Comparison of ENCODE assay signal across 8 mouse cellular contexts in the genomic region with DNA sequence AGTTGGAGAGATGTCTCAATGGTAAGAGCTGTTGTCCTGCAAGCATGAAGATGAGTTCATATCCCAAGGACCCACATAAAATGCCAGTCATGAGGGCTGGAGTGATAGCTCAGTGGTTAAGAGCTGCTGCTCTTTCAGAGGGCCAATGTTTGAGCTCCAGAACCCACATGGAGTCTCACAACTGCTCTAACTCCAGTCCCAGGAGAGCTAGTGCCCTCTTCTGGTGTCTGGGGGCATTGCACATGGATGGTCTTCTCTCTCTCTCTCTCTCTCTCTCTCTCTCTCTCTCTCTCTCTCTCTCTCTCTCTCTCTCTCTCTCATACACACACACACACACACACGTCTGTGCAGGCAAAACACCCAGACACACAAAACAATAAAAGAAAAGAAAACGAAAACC. TPM values are rescaled to one million over a fixed set of nuclear protein-coding genes. Genes with fewer than 3 reads are reported as not detected.
DNase-seq lines count a peak whose midpoint lies in the region; ATAC-seq and TF ChIP-seq lines count a peak whose summit lies in the region.

No protein-coding gene starts in this region.

- H3K4me1 ChIP-seq in midbrain, embryonic 14.5 days (ENCODE audit: control insufficient read depth, insufficient read depth, low read length), result peaks cover 9% of the 10 kb centered on the region
- H3K4me1 ChIP-seq in midbrain, embryonic 13.5 days (replicated peaks), result peaks cover 14% of the 10 kb centered on the region

- H3K4me3 ChIP-seq in gastrocnemius, adult 2 months, result no peak overlapping the region
- no peak overlapping the region for H3K4me3 ChIP-seq in midbrain, embryonic 14.5 days (replicated peaks; ENCODE audit: low read depth, low read length)
- no peak overlapping the region for H3K4me3 ChIP-seq in midbrain, embryonic 13.5 days (replicated peaks)

- H3K36me3 ChIP-seq in midbrain, embryonic 14.5 days (ENCODE audit: control insufficient read depth, insufficient read depth, low read length), result no peaks in the 10 kb centered on the region
- H3K36me3 ChIP-seq in midbrain, embryonic 13.5 days, result no peaks in the 10 kb centered on the region

- no peak for ATAC-seq in midbrain, embryonic 14.5 days (ENCODE audit: low FRiP score, low TSS enrichment)
- no peak for ATAC-seq in midbrain, embryonic 13.5 days
- ATAC-seq in granulocyte monocyte progenitor cell, adult 5-6 weeks (replicated peaks; ENCODE audit: poor library complexity, severe bottlenecking), result peak; percentile 65

- 23% methylated on average over 2 of the region's 2 CpGs for WGBS in midbrain, embryonic 14.5 days
- WGBS in midbrain, embryonic 13.5 days, result 26% methylated on average over 2 of the region's 2 CpGs

- H3K27ac ChIP-seq in gastrocnemius, adult 2 months, result peak overlapping the region; percentile 92
- no peak overlapping the region for H3K27ac ChIP-seq in midbrain, embryonic 14.5 days (replicated peaks; ENCODE audit: low read depth, low read length)
- H3K27ac ChIP-seq in midbrain, embryonic 13.5 days, result no peak overlapping the region

- H3K27me3 ChIP-seq in midbrain, embryonic 14.5 days (ENCODE audit: control insufficient read depth, insufficient read depth, low read length), result peaks cover 13% of the 10 kb centered on the region; the same call in 1 of the 2 replicates
- peaks cover 15% of the 10 kb centered on the region for H3K27me3 ChIP-seq in midbrain, embryonic 13.5 days

- intact Hi-C loops in gastrocnemius, adult 2 months (cut with DNase I), result loop anchor here (1.0 to 5.0 kb wide), 2 partner anchors 83 to 125 kb away; no protein-coding TSS in a partner anchor

- peak; percentile 71 for DNase-seq in gastrocnemius, adult 2 months
- DNase-seq in gastrocnemius, adult 8-10 months (ENCODE audit: low spot score in 2 of 2), result no peak
- DNase-seq in midbrain, embryonic 14.5 days, result peak; percentile 62
- DNase-seq in adrenal gland, adult 2 months, result peak; percentile 57
- DNase-seq in mesoderm, embryonic 11.5 days (ENCODE audit: low read depth, low spot score), result peak; percentile 76
- no peak for DNase-seq in layer of hippocampus, postnatal 14 days (ENCODE audit: low spot score in 2 of 2)

- no peak overlapping the region for H3K4me2 ChIP-seq in midbrain, embryonic 14.5 days (ENCODE audit: low read length)
- no peak overlapping the region for H3K4me2 ChIP-seq in midbrain, embryonic 13.5 days (replicated peaks)

- no peak overlapping the region for H3K9ac ChIP-seq in midbrain, embryonic 14.5 days (replicated peaks; ENCODE audit: low read length)
- no peak overlapping the region for H3K9ac ChIP-seq in midbrain, embryonic 13.5 days (replicated peaks)

- TF ChIP-seq CTCF in gastrocnemius, adult 2 months (IDR thresholded peaks at IDR 0.05), result peak; percentile 67

- no peaks in the 10 kb centered on the region for H3K9me3 ChIP-seq in midbrain, embryonic 14.5 days (ENCODE audit: control insufficient read depth, low read length)
- no peaks in the 10 kb centered on the region for H3K9me3 ChIP-seq in midbrain, embryonic 13.5 days

RNA-seq across cellular contexts. Expression of a gene that starts 4.4 kb away (rescaled TPM):
- total RNA-seq in gastrocnemius, adult 2 months (2021), result 1 to 10 TPM; 3.2 to 5.0 TPM
- total RNA-seq in gastrocnemius, adult 8-10 months (2022), result 1 to 10 TPM; 1.2 to 2.4 (median 1.9) TPM
- 0.14 and 0.34 TPM in 2 replicates for polyA plus RNA-seq in midbrain, embryonic 14.5 days (2014; fragmentation: Nextera tagmentation; extraction: Ambion mirVana)
- polyA plus RNA-seq in midbrain, embryonic 13.5 days (2015; fragmentation: Nextera tagmentation; extraction: Ambion mirVana), result 0.24 and 0.38 TPM in 2 replicates
- total RNA-seq in adrenal gland, adult 2 months (2021), result 10 to 100 TPM; 43.2 to 48.5 TPM
- 27.6 and 38.0 TPM in 2 replicates for polyA plus RNA-seq in adrenal gland, adult 2 months (2012; rRNA removed)
- total RNA-seq in granulocyte monocyte progenitor cell, adult 5-6 weeks (2014; fragmentation: Nextera tagmentation), result not detected in 2 replicates
- total RNA-seq in granulocyte monocyte progenitor cell, adult 5-6 weeks (2017), result not detected in 2 replicates
- 1 to 10 TPM; 1.1 to 1.5 TPM for total RNA-seq in layer of hippocampus, postnatal 14 days (2021)

RNA-seq across cellular contexts. Expression of a gene that starts 12.0 kb away (rescaled TPM):
- 10 to 100 TPM; 24.2 to 29.0 TPM for total RNA-seq in gastrocnemius, adult 2 months (2021)
- 10 to 100 TPM; 18.9 to 27.5 (median 23.1) TPM for total RNA-seq in gastrocnemius, adult 8-10 months (2022)
- polyA plus RNA-seq in midbrain, embryonic 14.5 days (2014; fragmentation: Nextera tagmentation; extraction: Ambion mirVana), result 16.9 and 17.9 TPM in 2 replicates
- 17.1 TPM in 2 replicates for polyA plus RNA-seq in midbrain, embryonic 13.5 days (2015; fragmentation: Nextera tagmentation; extraction: Ambion mirVana)
- 100 to 1,000 TPM in 1 of 2 experiments, 10 to 100 TPM in 1; 54.7 to 103 TPM for total RNA-seq in adrenal gland, adult 2 months (2021)
- 17.6 and 20.3 TPM in 2 replicates for polyA plus RNA-seq in adrenal gland, adult 2 months (2012; rRNA removed)
- total RNA-seq in granulocyte monocyte progenitor cell, adult 5-6 weeks (2014; fragmentation: Nextera tagmentation), result 5.3 and 16.5 TPM in 2 replicates
- total RNA-seq in granulocyte monocyte progenitor cell, adult 5-6 weeks (2017), result 3.9 and 4.4 TPM in 2 replicates
- total RNA-seq in layer of hippocampus, postnatal 14 days (2021), result 100 to 1,000 TPM; 114 to 125 TPM

RNA-seq across cellular contexts. Expression of a gene that starts 27.3 kb away (rescaled TPM):
- total RNA-seq in gastrocnemius, adult 2 months (2021), result under 1 TPM; 0.20 to 0.23 TPM
- total RNA-seq in gastrocnemius, adult 8-10 months (2022), result under 1 TPM; 0.13 to 0.43 (median 0.25) TPM
- polyA plus RNA-seq in midbrain, embryonic 14.5 days (2014; fragmentation: Nextera tagmentation; extraction: Ambion mirVana), result 0.30 and 0.45 TPM in 2 replicates
- polyA plus RNA-seq in midbrain, embryonic 13.5 days (2015; fragmentation: Nextera tagmentation; extraction: Ambion mirVana), result 0.98 and 1.2 TPM in 2 replicates
- total RNA-seq in adrenal gland, adult 2 months (2021), result not detected
- polyA plus RNA-seq in adrenal gland, adult 2 months (2012; rRNA removed), result 0.06 and 0.07 TPM in 2 replicates
- total RNA-seq in granulocyte monocyte progenitor cell, adult 5-6 weeks (2014; fragmentation: Nextera tagmentation), result not detected in 2 replicates
- total RNA-seq in granulocyte monocyte progenitor cell, adult 5-6 weeks (2017), result not detected in 2 replicates
- under 1 TPM; 0.48 TPM for total RNA-seq in layer of hippocampus, postnatal 14 days (2021)

Comparison
In these comparisons a context has a peak if more than half of its experiments do, and no peak if none do; other contexts are left out.
1. DNase-seq: peak in gastrocnemius, adult 2 months (single experiment), midbrain, embryonic 14.5 days (single experiment), adrenal gland, adult 2 months (single experiment) and mesoderm, embryonic 11.5 days (single experiment); none in gastrocnemius, adult 8-10 months (0 of 2) and layer of hippocampus, postnatal 14 days (0 of 2).
2. RNA of a gene that starts 4.4 kb away (total RNA-seq): 43.2 to 48.5 TPM in adrenal gland, adult 2 months; 3.2 to 5.0 TPM in gastrocnemius, adult 2 months, 1.2 to 2.4 TPM in gastrocnemius, adult 8-10 months, 1.1 to 1.5 TPM in layer of hippocampus, postnatal 14 days and not detected in granulocyte monocyte progenitor cell, adult 5-6 weeks; every median in the first group is over 4 times any median in the second.